Mouse (Mus musculus) ovary, postnatal 10 days (tissue): ENCODE data around the gene Mfsd10.

ENCODE experiments used
- DNase-seq: peaks from one replicate; pipeline ENCODE4 v3.0.0; 2022; ENCODE audit warnings: low spot score

The Mfsd10 gene

GRCm38 (mm10) chr5:34636481-34637287 is at the start of gene Mfsd10:
Gene Mfsd10 (minus strand): TSS chr5:34637212.
- DNase-seq, result peak; percentile 48

GRCm38 (mm10) chr5:34670280-34670679 is 33.3 kb upstream of the Mfsd10 start:
- DNase-seq, result no peak

DNA sequence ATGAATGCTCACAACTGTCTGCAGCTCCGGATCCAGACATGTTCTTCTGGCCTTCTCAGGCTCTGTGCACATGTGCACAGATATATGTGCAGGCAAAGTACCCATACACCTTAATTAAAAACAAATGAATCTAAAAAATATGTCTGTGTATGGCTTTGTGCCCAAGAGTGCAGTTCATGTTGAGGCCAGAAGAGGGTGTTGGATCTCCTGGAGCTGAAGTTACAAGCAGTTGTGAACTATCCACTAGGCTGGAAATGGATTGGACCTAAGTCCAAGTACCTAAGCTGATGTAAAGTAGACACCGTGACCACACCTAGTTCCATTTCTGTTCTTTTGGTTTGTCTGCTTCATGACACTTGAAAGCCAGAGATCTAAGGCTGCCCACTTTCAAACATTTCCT is 32.5 kb upstream of the Mfsd10 start:
- DNase-seq, result no peak

DNA sequence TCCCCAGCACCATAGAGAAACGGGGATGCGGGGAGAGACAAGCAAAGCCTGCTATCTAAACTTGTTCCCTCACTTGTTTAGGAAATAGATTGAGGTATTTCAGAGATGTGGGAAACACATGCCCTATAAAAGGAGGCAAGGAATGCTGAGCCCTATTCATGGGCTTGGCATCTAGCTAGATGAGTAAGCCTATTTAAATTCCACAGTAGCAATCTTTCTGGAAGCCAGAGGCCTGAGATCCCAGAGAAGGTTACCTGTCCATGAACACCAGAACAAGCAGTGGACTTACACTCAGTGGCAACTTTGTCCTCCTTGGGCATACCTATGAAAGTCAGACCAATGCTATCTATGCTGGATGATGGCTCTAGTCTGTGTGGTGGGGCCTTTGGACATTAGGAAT is 26.2 kb upstream of the Mfsd10 start:
- no peak for DNase-seq

DNA sequence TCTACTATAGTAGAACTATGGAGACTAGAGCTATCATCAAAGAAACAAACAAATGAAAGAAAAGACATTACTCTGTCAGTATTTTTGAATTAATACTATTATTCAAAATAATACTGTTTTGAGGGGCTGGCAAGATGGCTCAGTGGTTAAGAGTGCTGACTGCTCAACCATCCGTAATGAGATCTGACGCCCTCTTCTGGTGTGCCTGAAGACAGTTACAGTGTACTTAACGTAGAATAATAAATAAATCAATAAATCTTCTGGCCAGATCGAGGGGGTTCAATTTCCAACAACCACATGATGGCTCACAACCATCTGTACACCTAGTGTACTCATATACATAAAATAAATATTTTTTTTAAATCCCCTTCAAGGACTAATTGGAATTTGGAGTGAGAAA is 24.9 kb upstream of the Mfsd10 start:
- no peak for DNase-seq

GRCm38 (mm10) chr5:34660591-34661130 is 23.6 kb upstream of the Mfsd10 start:
- no peak for DNase-seq

DNA sequence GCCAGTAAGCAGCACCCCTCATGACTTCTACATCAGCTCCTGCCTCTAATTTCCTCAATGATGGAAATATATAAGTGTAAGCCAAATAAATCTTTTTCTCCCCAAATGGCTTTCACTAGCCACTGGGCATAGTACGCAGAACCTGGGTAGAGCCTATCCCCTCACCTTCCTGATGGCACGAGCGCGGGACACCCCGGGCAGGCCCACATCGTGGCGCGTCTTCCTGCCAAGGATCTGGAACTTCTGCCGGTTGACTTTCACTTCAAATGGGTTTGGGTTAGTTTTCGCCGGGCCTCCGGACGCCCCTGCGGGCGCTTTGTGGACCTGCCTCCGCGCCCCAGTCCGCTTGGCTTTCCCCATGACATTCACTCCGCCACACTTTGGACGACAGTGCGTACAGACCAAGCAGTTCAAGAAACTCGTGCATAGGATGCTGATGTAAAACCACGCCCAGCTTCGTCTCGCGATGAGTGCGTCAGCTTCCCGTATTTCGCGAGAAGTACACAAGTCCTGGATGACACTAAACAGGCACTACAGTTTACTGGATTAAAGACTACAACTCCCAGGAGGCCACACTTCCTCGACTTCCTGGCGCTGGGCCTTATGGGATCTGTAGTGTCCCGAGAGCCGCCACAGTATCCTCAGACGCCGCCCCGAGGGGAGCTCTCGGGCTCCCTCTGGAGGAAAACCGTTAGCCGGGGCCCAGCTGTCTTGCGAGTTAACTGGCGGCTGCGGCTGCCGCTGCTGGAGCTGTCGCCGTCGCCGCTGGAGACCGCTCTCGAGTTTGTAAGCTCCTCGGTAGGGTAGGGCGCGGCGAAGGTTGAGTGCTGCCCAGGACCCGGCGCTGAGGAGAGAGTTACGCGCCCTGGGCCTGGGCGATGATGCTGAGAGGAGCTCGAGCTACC is 22.9 kb upstream of the Mfsd10 start, which contains the start of the genes Nop14 and Grk4:
Gene Nop14, minus strand, starts transcription at position 463 of the 905 bp plus-strand sequence.
Gene Grk4, plus strand, starts transcription at position 694 of the 905 bp plus-strand sequence.
- DNase-seq, result peak; percentile 96

- DNase-seq, result no peak
These were observed 20.5 kb upstream of the Mfsd10 start for GRCm38 (mm10) chr5:34657556-34657955.

DNA sequence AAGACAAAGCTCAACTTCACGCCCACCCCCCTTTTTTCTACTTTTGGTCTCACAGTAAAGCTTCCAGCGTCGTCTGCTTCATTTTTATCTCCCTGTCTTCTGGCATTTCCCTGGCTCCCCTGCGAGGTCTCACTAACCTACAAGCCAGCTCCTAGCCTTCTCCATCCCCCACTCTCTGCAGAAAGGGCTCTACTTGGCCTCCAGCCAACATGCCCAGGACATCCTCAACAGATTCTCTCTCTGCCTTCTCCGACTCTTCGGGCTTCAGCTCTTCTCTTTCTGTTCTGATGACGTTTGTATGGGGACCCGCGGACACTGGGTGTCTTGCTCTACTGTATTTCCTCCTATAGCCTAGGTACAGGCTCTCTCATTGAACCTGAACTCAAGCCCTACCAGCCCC is 17.9 kb upstream of the Mfsd10 start:
- DNase-seq, result no peak

GRCm38 (mm10) chr5:34652961-34653360 is 15.9 kb upstream of the Mfsd10 start:
- DNase-seq, result no peak

DNA sequence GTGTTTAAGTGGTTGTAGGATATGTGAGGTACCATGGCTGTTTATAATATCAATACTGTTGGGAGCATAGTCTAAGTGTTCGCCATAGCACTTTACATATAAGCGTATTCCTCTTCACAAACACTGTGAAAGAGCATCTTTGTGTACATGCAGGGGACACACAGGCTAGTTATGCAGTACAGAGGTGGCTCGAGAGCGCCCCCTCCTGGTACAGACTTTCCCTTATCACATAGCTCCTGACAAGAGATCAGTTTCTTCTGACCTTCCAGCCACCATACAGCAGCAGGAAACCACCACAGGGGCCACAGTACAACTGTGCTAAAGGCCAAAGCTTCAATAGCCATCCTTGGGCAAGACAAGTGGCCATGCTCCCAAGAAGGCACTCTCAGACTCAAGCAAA is 10.6 kb upstream of the Mfsd10 start:
- no peak for DNase-seq

GRCm38 (mm10) chr5:34642932-34643331 is 5.9 kb upstream of the Mfsd10 start:
- DNase-seq, result no peak

DNA sequence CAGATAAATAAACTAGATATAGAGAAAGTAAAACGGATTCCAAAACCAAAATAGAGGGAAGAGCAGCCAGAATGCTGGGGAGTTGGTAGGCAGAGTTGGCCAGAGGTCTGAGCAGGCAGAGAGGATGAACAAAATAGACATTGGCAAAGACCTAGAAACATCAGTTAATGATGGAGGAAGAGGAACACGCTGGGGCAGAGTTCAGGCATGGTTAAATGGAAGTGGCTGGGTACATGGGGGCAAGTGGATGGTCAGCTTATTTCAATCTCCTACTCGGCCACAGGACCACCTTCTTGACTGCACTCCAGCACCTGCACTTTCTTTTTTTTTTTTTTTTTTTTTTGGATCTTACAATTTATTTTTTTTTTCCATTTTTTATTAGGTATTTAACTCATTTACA is 5.0 kb upstream of the Mfsd10 start:
- no peak for DNase-seq

DNA sequence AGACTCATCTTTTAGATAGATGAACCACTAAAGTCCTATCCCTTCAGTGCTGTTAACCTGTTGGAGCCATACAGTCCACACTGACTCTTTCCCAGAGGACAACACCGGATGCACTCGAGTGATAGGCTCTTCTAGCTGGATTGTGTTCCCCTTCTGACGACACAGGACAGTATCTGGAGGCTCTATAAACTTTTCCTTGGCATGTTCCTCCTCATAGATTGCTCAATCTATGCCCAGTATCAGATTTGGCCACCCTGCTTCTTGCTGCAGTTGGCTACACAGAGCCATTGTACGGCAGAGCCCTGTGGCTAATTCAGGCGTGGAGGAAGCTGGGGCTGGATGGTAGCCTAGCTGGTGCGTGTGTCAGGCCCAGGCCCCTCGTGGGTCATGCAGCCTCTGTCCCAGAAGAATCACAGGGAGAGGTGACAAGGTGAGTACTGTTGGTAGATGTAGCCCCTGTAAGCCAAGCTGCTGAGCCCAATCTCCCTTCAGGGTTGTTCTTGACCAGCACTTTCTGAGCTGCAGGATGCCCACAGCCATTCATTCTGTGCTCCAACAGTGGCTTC is 662 bp upstream of the Mfsd10 start:
- DNase-seq, result no peak

- DNase-seq, result no peak
These were observed 1.3 kb downstream of the Mfsd10 start for GRCm38 (mm10) chr5:34635665-34636192.

DNA sequence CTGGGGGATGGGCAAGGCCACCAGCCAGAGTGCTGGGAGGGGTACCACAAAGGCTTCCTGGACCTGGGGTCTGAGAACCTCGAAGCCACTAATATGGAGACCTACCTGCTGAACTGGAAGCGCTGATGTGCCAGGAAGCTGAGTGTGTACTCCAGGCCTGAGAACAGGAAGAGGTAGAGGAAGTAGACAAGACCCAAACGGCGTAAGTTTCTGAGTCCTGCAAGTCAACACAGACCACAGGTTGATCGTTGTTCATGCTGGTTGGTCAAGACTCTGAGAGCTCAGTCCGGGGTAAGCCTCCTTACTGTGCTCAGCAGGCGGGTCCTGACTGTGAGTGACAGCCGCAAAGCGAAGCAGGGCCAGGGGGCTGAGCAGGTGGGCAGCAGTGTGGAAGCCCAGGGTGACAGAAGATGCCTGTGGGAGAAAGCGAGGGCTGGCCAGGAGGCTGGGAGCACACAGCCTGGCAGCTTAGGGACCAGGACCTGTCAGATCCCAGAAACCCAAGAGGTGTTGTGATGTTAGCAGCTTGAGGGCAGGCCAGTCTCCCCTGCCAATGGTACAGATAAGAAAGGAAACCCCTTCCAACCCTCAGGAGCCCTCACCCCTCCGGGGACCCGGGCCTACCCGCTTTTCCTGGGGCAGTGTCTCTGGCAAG is 2.1 kb downstream of the Mfsd10 start:
- DNase-seq, result no peak

- DNase-seq, result no peak
These were observed 3.4 kb downstream of the Mfsd10 start for GRCm38 (mm10) chr5:34633641-34634040.

DNA sequence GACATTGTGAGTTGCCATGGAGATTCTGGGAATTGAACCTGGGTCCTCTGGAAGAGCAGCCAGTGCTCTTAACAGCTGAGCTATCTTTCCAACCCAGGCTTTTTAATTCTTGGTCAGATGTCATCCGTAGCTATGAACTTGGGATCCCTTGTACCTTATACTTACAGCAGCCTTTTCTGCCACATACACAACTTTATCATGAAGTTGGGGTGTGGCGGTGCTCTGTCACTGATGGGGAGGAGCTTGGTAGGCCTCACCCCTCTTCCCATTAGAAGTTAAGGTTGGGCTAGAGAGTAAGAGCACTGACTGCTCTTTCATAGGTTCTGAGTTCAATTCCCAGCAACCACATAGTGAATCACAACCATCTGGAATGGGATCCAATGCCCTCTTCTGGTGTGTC is 4.0 kb downstream of the Mfsd10 start:
- no peak for DNase-seq

GRCm38 (mm10) chr5:34609966-34610365 is 27.0 kb downstream of the Mfsd10 start:
- DNase-seq, result no peak

- DNase-seq, result no peak
These were observed 28.8 kb downstream of the Mfsd10 start for GRCm38 (mm10) chr5:34608226-34608625.

GRCm38 (mm10) chr5:34607100-34607880 is 29.7 kb downstream of the Mfsd10 start:
- no peak for DNase-seq
